Mouse (Mus musculus): Measurements from ENCODE around the gene Maz.

The Maz gene

DNA sequence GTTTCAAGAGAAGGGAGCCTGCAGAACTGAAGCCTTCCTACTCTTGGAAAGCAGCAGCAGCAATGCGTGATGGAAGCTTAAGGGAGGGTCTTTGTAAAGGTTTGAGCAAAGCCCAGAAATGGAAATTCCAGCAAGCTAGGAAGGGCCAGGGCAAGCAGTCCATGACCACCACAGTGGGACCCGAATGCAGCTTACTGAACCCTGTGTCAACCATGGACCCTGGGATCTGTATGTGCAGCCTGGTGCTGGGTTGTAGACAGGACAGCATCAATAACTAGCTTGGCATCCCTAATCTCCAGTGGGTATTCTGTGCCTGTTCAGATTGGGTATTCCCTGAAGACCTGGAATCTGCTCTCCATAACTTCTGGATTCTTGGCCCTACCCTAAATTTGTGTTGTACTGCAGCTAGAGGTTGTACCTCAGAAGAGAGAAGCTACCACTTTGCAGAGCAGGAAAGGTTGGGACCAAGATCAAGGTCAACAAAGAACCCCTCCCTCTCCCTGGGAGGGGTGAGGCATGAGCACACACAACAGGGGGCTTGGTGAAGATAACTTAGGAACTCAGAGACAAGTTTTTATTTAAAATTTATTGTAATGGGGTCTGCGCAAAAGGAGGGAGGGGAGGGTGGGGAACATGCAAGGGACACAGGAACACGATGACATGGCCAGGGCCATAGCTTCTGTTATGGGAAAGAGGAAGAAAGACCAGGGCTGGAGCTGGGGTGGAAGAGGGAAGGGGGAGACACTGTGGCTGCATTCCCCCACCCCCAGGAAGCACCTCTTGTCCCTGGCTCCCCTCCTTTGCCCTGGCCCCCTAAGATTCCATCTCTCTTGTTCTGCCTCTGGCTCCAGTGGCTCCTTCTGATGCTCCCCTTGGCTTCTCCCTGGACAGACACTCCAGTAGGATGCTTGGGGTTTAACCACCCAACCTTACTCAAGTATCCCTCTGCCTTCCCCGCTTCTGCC, 5.0 kb downstream of the Maz start:
- DNase-seq (ENCODE audit: low read depth, low spot score), result peak; percentile 26

DNA sequence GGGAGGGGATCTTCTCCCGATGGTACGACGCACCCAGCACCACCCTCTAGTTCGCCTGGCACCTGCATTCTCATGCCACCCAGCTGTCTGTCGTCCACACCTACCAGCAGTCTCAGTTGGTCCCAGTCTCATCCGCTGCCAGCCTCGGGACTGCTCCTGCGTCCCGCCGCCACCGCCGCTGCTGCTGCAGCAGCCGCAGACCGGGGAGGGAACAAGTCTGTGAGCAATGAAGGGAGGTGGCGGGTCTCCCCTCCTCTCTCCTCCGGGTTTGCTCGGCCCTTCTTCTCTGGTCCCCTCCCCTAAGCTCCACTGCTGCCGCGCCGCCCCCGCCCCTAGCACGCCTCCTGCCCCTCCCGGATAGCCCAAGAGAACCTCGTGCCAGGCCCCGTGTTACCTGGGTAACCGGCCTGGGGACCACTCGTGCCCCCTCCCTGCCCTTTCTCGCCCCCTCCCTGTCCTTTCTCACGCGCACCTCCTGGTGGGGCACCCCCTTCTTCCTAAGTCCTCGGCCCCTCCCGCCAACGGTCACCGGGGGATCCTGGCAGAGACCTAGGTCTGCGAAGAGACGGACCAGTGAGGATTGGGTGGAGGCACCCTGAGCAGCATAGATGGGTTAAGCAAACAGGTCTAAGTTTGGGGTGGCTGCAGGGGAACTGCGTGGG, 5.8 kb downstream of the Maz start, which contains the start of the genes Gm42742 and Prrt2:
Gene Gm42742 (minus strand): TSS at position 197 of the 662 bp plus-strand sequence.
Gene Prrt2 (minus strand): TSS at position 311 of the 662 bp plus-strand sequence.
- DNase-seq (ENCODE audit: low read depth, low spot score), result peak; percentile 47

DNA sequence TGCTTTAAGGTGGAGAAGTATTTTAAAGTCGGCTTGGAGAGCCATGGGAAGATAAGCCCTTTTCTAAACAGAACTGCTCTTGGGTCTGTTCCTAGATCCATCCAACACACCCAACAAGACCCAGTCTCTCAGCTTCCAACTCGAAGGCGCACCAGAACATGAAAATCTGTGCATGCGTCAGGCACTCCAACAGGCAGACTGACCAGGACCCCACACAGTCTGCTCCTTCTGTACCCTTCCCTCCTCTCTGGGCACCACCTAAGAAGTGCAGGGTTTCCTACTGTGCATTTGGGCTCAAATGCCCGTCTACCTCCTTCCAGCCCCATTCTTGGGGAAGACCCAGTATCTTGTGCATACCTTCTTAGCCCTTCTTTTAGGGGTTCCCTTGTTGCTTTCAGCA, 6.3 kb downstream of the Maz start:
- DNase-seq (ENCODE audit: low read depth, low spot score), result no peak

DNA sequence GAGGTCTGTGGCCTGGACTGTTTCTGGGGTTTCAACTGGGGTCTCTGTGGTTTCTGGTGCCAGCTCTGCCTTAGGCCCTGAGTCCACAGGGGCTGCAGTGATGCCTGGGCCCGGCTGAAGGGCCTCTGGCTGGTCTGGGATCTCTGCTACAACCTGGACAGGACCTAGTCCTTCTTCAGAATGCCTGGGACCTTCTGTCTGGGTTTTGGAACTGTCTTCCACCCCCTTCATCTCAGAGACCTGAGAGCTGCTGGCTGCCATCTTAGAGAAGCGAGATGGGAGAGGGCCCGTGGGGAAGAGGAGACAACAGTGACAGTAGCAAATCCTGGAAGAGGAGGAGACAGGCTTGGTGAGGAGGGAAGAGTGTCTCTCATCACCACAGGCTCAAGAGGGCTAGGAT, 6.8 kb downstream of the Maz start:
- no peak for DNase-seq (ENCODE audit: low read depth, low spot score)

DNA sequence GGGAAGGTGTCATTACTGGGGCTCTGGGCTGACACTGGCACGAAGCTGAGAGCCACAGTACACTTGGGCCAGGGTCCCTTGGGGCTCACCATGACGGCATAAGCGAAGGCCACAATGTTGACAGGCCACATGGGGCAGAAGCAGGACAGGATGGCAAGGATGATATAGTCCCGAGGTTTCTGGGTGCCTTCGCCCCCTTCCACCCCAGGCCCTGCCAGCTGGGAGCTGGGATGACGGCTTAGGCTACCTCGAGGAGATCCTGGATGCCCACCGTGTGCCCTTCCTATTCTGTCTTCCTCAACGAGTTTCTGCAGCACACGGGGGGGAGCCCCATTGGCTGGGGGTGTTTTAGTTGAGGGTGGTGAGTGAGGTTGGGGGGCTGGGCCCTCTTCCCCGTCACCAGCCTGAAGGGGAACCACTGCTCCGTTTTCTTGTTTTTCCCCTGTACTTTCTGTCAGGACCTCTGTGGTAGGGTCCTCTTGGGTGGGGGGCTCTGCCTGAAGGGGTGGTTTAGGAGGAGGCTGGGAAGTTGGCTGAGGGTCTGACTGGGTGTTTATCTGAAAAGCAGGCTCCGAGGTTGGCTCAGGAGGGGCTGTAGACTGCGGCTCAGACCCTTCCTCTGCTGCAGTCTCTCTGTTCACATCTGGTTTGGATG, 7.4 kb downstream of the Maz start:
- no peak for DNase-seq (ENCODE audit: low read depth, low spot score)

DNA sequence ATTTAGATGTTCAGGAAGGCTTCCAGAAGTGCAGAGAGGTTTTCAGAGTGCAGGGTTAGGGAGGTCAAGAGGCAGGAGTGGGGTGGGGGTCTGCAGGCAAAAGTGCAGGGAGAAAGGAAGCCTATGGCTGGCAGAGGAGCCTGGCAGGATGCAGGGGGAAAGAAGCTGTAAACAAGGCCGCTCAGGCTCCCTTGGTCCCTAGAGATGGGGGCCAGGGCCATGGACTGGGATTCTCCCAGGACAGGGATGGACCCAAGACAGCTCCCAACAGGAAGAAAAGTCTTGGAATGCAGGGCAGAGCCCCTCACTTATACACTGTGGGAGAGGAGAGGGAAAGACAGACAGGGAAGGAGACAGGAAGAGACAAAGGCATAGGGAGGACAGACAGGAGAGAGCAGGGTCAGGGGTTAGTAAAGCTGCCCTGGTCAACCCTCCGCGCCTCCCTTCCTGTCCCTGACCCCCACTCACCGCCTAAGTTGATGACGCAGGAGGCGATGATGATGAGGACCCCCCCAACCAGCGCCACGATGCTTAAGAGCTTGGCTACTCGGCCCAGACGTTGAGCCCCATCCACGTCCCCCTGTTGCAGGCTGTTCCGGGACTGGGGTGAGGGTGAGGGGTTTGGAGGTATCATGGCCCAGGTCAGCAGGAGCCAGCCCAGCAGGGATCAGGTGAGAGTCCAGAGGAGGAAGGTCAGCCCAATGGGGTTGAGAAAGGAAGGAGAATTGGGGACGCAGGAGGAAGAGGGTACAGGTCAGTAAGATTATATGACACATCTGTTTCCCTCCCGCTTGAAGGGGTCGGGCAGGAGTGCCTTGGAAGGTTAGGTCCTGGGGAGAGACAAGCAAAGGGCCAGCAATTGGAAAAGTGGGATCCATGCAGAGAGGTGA, 8.2 kb downstream of the Maz start:
- DNase-seq (ENCODE audit: low read depth, low spot score), result no peak

DNA sequence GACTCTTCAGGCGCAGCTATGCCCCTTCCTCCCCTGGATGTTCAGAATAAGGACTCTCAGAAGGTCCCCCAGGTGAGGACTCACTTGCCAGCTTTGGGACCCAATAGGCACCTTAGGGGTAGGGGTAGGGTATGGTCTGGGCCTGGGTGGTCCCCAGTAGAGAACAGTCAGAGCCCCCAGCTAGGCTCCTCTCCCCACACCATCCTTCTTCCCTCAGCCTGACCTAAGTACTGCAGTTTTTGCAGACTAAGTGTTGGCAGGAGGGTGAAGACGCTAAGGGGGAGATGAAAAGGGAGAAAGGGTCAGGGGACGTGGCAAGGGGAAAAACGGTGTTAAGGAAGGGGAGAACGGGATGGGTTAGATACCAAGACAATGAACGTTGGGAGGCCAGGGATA, 8.9 kb downstream of the Maz start:
- DNase-seq (ENCODE audit: low read depth, low spot score), result no peak

DNA sequence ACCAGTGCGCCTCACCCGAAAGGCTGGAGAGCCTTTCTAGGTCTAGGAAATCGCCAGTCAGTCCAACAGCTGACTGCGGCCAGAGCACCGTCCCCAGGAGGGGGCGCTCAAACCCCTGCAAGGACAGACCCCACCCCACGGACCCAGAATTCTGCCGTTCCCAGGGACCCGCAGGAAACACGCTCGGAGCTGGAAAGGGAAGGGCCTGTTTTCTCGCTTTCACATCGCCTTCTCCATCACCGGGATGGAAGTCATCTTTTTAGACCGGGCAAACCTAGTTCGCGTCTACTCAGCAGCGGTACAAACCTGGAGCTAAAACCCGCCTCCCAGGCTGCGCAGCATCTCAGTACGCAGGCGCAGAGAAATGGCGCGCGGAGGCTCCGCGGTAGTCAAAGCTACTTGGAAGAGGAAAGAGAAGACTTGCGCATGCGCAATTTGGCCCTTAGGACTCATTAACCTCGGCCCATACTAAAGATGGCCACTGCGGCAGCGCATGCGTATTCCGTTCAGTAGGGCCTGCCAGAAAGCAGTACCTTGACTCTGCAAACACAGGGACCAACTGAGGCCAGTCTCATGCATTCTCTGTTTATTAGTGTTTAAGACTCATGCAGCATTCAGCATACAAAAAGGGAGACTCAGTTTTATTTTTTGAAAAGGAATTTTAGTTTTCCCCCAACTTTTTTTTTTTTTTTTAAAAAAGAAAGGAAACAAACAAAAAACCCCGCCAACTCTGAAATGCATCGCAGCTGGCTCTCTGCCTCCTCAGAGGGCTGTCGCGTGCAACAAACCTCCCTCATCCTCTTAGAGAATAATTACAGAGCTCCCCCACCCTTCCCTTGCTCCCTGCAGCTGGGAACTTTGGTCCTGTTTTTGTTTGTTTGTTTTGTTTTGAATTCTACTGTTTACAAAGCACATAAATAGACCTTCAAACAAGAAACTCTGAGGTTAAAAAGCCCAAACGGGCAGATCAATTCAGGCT, 9.6 kb downstream of the Maz start, which contains the start of gene Pagr1a:
Gene Pagr1a (minus strand): TSS at position 382 of the 979 bp plus-strand sequence.
- peak; percentile 100 for DNase-seq (ENCODE audit: low read depth, low spot score)

DNA sequence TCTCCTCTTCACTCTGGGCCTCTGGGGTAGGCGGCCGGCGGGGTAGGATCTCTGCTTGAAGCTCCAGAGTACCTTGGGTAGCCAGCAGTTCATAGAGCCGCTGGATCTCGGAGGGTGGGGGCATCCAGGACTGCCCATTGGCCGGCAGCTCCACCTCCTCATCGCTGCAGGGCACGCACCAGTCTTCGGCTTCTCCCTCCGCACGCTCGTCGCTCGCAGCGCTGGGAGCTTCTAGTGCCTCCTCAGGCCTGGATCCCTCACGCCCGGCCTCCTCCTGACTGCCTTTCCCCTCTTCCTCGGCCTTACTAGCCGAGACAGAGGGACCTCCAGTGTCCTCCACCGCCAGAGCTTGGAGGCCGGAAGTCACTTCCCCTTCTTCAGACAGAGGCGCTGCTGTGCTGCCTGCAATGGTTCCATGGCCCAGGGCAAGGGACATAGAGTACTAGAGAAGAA, 10.3 kb downstream of the Maz start:
- DNase-seq (ENCODE audit: low read depth, low spot score), result no peak

DNA sequence TGATC, 10.6 kb downstream of the Maz start, which contains the start of gene Pagr1b:
Gene Pagr1b (minus strand): TSS at position 4 of the 5 bp plus-strand sequence.
- DNase-seq (ENCODE audit: low read depth, low spot score), result no peak

DNA sequence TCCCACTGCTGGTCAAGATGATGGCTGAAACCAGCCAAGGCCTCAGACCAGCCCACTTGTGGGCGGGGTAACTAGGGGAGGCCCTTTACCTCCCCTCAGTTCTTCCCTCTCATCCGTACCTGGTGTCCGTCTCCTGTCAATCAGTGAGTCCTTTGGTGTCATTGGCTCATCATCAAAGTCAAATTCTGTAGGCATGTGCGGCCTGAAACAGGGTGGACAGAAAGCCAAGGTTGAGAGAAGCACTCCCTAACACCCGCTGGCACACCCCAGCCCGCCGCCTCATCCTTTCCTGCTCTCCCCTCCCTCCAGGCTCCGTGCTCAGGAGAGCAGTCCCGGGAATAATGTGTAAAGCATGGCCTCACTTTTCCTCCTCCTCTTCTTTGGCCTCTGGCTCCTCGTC, 10.8 kb downstream of the Maz start:
- peak; percentile 19 for DNase-seq (ENCODE audit: low read depth, low spot score)

DNA sequence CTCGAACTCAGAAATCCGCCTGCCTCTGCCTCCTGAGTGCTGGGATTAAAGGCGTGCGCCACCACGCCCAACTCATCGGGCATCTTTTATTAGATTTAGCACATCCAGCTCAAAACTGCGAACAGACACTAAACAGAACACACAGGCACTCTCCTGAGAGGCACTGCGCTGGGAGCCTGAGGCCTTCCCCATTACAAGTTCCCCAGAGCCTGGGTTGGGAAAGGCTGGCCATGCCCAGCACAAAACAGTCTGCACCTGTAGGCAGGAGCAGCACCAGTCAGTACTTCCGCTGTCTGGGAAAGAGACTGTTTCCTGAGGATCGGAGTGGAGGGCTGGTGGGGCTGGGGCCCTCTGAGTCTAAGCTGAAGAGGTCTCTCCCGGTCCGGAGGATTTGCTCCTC, 11.8 kb downstream of the Maz start:
- DNase-seq (ENCODE audit: low read depth, low spot score), result no peak

DNA sequence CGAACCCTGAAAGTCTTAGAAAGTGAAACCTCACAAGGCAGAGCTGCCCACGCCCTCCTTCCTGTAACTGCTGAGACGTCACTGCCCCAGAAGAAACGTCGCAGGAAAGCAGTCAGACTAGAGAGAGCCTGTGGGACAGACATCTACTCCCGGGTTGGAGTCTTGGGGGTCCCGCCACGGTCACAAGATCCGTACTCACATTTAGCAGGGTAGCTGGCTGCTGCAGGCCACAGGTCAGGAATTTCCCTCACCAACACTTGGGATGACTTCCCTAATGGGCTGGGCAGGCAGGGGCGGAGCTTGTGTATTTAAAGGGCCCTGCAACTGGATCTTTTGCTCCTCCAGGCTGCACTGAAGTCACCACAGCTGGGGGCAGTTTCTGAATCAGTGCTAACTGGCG, 12.5 kb downstream of the Maz start, which contains the start of gene Mvp:
Gene Mvp (minus strand): TSS at position 302 of the 400 bp plus-strand sequence.
- DNase-seq (ENCODE audit: low read depth, low spot score), result peak; percentile 30

DNA sequence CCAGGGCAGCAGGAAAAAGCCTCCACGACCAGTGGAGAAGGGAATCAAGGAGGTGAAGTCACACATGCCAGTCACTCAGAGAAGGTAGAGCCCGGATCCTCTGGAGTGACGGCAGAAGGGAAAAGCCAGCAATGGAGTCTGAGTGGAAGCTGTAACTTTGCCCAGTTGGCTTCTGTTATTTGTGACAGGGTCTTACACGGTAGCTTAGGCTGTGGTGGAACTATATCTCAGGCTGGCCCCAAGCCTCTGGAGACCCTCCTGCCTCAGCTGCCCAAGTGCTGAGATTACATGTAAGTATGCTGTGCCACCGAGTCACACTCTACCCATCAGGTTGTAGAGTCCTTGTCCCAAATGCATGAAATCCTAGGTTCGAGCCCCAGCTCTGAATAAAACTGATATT, 13.5 kb downstream of the Maz start:
- no peak for DNase-seq (ENCODE audit: low read depth, low spot score)

DNA sequence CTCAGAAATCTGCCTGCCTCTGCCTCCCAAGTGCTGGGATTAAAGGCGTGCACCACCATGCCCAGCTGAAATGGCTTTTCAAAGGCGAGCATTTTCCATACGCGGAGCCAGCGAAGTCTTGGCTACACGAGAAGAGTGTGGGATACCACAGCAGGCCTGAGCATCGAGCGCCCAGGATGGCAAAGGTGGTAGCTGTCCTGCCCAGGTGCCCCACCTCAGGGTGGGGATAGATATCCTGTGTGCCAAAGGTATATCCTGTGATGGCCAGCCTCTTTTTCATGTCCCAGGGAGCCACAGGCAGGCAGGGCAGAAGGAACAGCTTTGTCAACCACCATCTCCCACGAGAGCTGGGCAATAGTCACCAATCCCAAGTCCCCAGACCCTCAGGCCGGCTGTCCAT, 14.0 kb downstream of the Maz start:
- no peak for DNase-seq (ENCODE audit: low read depth, low spot score)

DNA sequence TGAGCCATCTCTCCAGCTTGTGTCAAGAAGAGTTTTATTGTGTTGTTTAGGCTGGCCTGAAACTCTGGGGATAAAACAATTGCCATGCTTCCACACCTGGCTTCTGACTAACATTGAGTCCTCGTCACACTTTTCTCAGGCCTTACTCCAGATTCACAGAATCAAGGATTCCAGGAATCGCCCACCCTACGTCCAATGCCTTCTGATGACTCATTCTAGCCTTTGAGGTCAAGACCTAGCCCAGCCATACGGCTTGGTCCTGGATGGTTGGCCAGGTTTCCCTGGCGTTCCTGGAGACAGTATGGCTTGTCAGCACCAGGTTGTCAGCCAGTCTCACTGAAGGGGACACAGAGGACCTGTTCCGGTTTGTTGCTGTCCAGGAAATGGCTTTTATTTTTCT, 14.5 kb downstream of the Maz start:
- DNase-seq (ENCODE audit: low read depth, low spot score), result no peak

DNA sequence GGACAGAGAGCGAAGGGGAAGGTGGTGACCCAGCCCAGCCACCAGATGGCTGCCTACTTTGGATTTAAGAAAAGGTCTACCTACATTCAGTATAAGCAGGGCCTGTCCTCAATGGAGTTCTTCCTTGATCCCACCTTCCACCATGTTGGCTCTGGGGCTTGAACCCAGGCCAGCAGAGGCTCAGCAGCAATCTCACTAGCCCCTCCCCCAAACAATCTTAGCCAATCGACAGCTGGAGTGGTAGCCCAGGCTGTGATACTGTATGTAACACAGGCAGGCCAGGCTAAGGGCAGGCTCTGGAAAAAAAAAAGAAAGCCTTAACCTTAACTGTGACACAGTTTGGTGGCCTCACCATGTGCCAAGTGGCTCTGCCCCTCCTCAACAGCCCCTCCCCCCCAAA, 15.1 kb downstream of the Maz start:
- no peak for DNase-seq (ENCODE audit: low read depth, low spot score)

DNA sequence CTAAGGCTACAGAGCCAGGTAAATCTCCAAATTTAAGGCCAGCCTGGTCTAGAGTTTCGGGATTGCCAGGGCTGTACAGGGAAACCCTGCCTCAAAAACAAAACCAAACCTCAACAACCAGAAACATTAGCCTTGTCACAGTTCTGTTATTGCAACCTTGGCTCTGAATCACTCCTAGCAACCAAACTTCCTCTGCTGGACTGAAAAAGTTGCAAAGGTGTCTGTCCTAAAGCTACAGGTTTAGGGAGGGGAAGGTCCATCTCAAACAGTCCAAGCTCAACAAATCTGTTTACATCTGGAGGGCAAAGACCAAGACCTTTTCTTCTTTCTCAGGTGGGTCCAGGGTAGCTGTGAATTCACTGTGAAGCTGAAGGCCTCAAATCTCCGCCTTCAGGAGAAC, 15.8 kb downstream of the Maz start:
- no peak for DNase-seq (ENCODE audit: low read depth, low spot score)

DNA sequence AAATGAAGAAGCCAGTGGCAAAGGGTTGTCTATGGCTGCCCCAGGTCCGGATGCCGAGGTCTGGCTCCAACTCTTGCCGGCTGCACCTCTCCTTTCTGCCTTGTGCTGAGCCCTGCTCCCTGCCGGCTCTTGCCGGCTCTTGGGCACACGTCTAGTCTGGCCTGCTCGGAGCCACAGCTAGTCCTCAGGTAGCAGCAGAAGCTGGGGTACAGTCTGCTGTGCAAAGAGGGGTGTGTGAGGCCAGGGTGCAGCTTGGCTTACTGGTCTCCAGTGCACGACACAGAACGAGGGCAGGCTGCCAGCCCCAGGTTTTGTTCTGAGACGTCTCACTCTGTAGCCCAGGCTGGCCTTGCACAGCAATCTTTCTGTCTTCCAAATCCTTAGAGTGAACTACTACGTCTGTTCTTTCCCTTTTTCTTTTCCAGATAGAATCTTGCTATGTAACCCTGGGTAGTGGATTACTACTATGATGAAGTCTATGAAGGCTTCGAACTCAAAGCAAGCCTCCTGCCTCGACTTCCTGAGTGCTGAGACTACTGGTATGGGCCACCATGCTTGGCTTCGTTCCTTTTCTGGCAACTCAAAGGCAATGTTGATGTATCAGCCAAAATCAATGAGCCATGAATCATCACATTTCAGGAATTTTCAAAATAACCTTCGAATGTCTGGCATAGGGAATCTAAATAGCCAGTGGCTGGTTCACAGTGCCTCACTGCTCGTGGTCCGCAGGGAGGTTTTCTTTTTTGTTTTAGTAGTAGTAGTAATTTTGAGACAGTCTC, 17.3 kb downstream of the Maz start:
- DNase-seq (ENCODE audit: low read depth, low spot score), result no peak

All from forelimb bud, embryonic 11.5 days (tissue).